Mouse (Mus musculus) thymus, adult 2 months (tissue): Measurements from ENCODE around the gene Kmt2d.

Experiments
- CTCF ChIP-seq: fragments of 200-500 bp; IDR thresholded peaks from 2 replicates; pipeline ENCODE4 v1.5.1; 2012; ENCODE audit warnings: mild to moderate bottlenecking, control low read depth, low read length, moderate library complexity, borderline replicate concordance; ENCODE audit not compliant: control insufficient read depth, poor library complexity, insufficient read depth; ENCODE audit errors: extremely low read depth
- POLR2A ChIP-seq: fragments of 200-500 bp; IDR thresholded peaks from 2 replicates; pipeline ENCODE4 v1.6.1; 2012; ENCODE audit warnings: mild to moderate bottlenecking, low read length, control low read depth, moderate library complexity; ENCODE audit not compliant: control insufficient read depth, poor library complexity, insufficient read depth; ENCODE audit errors: extremely low read depth

- no peak for TF ChIP-seq CTCF
- TF ChIP-seq POLR2A, result no peak
These were observed 20.3 kb upstream of the Kmt2d start for GRCm38 (mm10) chr15:98891198-98891742.
